Mouse (Mus musculus): ENCODE results near the gene Ppm1g. TPM values are rescaled to one million over a fixed set of nuclear protein-coding genes. Genes with fewer than 3 reads are reported as not detected.

Gene Ppm1g
- 392 and 429 TPM in 2 replicates for polyA plus RNA-seq (2012; rRNA removed)

- no peaks in the 10 kb centered on the region for H3K36me3 ChIP-seq (ENCODE audit: control insufficient read depth, insufficient read depth, low read length)
- no peaks in the 10 kb centered on the region for H3K4me1 ChIP-seq (ENCODE audit: control insufficient read depth, insufficient read depth, low read length)
- H3K27me3 ChIP-seq (ENCODE audit: control insufficient read depth, insufficient read depth, low read length) = no peaks in the 10 kb centered on the region
- H3K4me3 ChIP-seq (ENCODE audit: control insufficient read depth, low read depth, low read length) = peak within 1 kb of the TSS; percentile 99
- H3K27ac ChIP-seq (ENCODE audit: control insufficient read depth, insufficient read depth, low read depth, low read length) = peak within 1 kb of the TSS; percentile 100
- TF ChIP-seq CTCF (IDR thresholded peaks at IDR 0.05; ENCODE audit: control insufficient read depth, insufficient read depth, insufficient replicate concordance, low read depth, low read length) (no peak), POLR2A (IDR thresholded peaks at IDR 0.05; ENCODE audit: control insufficient read depth, low read depth, low read length) (peak; percentile 100)
Measured at GRCm38 (mm10) chr5:31220448-31221303, at the start of gene Ppm1g. TSS of gene Ppm1g (minus strand) at chr5:31220687.

GRCm38 (mm10) chr5:31267686-31268085 lies 47.2 kb upstream of the Ppm1g start:
- TF ChIP-seq CTCF (IDR thresholded peaks at IDR 0.05; ENCODE audit: control insufficient read depth, insufficient read depth, insufficient replicate concordance, low read depth, low read length) = no peak
- TF ChIP-seq POLR2A (IDR thresholded peaks at IDR 0.05; ENCODE audit: control insufficient read depth, low read depth, low read length) = no peak
- H3K36me3 ChIP-seq (ENCODE audit: control insufficient read depth, insufficient read depth, low read length) = peaks cover 5% of the 10 kb centered on the region

GRCm38 (mm10) chr5:31266101-31266500 lies 45.6 kb upstream of the Ppm1g start:
- Histone ChIP-seq H3K4me1 (ENCODE audit: control insufficient read depth, insufficient read depth, low read length) (no peaks in the 10 kb centered on the region), H3K4me3 (ENCODE audit: control insufficient read depth, low read depth, low read length) (no peak overlapping the region), H3K27ac (ENCODE audit: control insufficient read depth, insufficient read depth, low read depth, low read length) (no peak overlapping the region), H3K36me3 (ENCODE audit: control insufficient read depth, insufficient read depth, low read length) (peaks cover 5% of the 10 kb centered on the region), H3K27me3 (ENCODE audit: control insufficient read depth, insufficient read depth, low read length) (no peaks in the 10 kb centered on the region)
- TF ChIP-seq CTCF (IDR thresholded peaks at IDR 0.05; ENCODE audit: control insufficient read depth, insufficient read depth, insufficient replicate concordance, low read depth, low read length) (no peak), POLR2A (IDR thresholded peaks at IDR 0.05; ENCODE audit: control insufficient read depth, low read depth, low read length) (no peak)

More at GRCm38 (mm10) chr5:31267686-31268085, 47.2 kb upstream of the Ppm1g start:
- Histone ChIP-seq H3K4me3 (ENCODE audit: control insufficient read depth, low read depth, low read length) (no peak overlapping the region), H3K27ac (ENCODE audit: control insufficient read depth, insufficient read depth, low read depth, low read length) (no peak overlapping the region), H3K27me3 (ENCODE audit: control insufficient read depth, insufficient read depth, low read length) (no peaks in the 10 kb centered on the region), H3K4me1 (ENCODE audit: control insufficient read depth, insufficient read depth, low read length) (no peaks in the 10 kb centered on the region)

- Histone ChIP-seq H3K36me3 (ENCODE audit: control insufficient read depth, insufficient read depth, low read length) (peaks cover 6% of the 10 kb centered on the region), H3K4me1 (ENCODE audit: control insufficient read depth, insufficient read depth, low read length) (no peaks in the 10 kb centered on the region), H3K4me3 (ENCODE audit: control insufficient read depth, low read depth, low read length) (no peak overlapping the region), H3K27ac (ENCODE audit: control insufficient read depth, insufficient read depth, low read depth, low read length) (no peak overlapping the region), H3K27me3 (ENCODE audit: control insufficient read depth, insufficient read depth, low read length) (no peaks in the 10 kb centered on the region)
- no peak for TF ChIP-seq CTCF (IDR thresholded peaks at IDR 0.05; ENCODE audit: control insufficient read depth, insufficient read depth, insufficient replicate concordance, low read depth, low read length)
- TF ChIP-seq POLR2A (IDR thresholded peaks at IDR 0.05; ENCODE audit: control insufficient read depth, low read depth, low read length) = no peak
Measured at GRCm38 (mm10) chr5:31257616-31258015, 37.1 kb upstream of the Ppm1g start.

- H3K27me3 ChIP-seq (ENCODE audit: control insufficient read depth, insufficient read depth, low read length) = no peaks in the 10 kb centered on the region
- H3K4me3 ChIP-seq (ENCODE audit: control insufficient read depth, low read depth, low read length) = no peak overlapping the region
- H3K27ac ChIP-seq (ENCODE audit: control insufficient read depth, insufficient read depth, low read depth, low read length) = no peak overlapping the region
- H3K4me1 ChIP-seq (ENCODE audit: control insufficient read depth, insufficient read depth, low read length) = peaks cover 6% of the 10 kb centered on the region
- TF ChIP-seq CTCF (IDR thresholded peaks at IDR 0.05; ENCODE audit: control insufficient read depth, insufficient read depth, insufficient replicate concordance, low read depth, low read length) = no peak
- no peak for TF ChIP-seq POLR2A (IDR thresholded peaks at IDR 0.05; ENCODE audit: control insufficient read depth, low read depth, low read length)
- peaks cover 5% of the 10 kb centered on the region for H3K36me3 ChIP-seq (ENCODE audit: control insufficient read depth, insufficient read depth, low read length)
Measured at GRCm38 (mm10) chr5:31255971-31256370, 35.5 kb upstream of the Ppm1g start.

GRCm38 (mm10) chr5:31255381-31255780 lies 34.9 kb upstream of the Ppm1g start:
- Histone ChIP-seq H3K4me1 (ENCODE audit: control insufficient read depth, insufficient read depth, low read length) (peaks cover 10% of the 10 kb centered on the region), H3K27ac (ENCODE audit: control insufficient read depth, insufficient read depth, low read depth, low read length) (no peak overlapping the region), H3K4me3 (ENCODE audit: control insufficient read depth, low read depth, low read length) (peak overlapping the region; percentile 39), H3K27me3 (ENCODE audit: control insufficient read depth, insufficient read depth, low read length) (no peaks in the 10 kb centered on the region), H3K36me3 (ENCODE audit: control insufficient read depth, insufficient read depth, low read length) (peaks cover 5% of the 10 kb centered on the region)
- TF ChIP-seq CTCF (IDR thresholded peaks at IDR 0.05; ENCODE audit: control insufficient read depth, insufficient read depth, insufficient replicate concordance, low read depth, low read length) (no peak), POLR2A (IDR thresholded peaks at IDR 0.05; ENCODE audit: control insufficient read depth, low read depth, low read length) (no peak)

- peaks cover 7% of the 10 kb centered on the region for H3K36me3 ChIP-seq (ENCODE audit: control insufficient read depth, insufficient read depth, low read length)
- TF ChIP-seq CTCF (IDR thresholded peaks at IDR 0.05; ENCODE audit: control insufficient read depth, insufficient read depth, insufficient replicate concordance, low read depth, low read length) (no peak), POLR2A (IDR thresholded peaks at IDR 0.05; ENCODE audit: control insufficient read depth, low read depth, low read length) (no peak)
- no peaks in the 10 kb centered on the region for H3K27me3 ChIP-seq (ENCODE audit: control insufficient read depth, insufficient read depth, low read length)
- peak overlapping the region; percentile 92 for H3K4me3 ChIP-seq (ENCODE audit: control insufficient read depth, low read depth, low read length)
- peaks cover 11% of the 10 kb centered on the region for H3K4me1 ChIP-seq (ENCODE audit: control insufficient read depth, insufficient read depth, low read length)
- peak overlapping the region; percentile 87 for H3K27ac ChIP-seq (ENCODE audit: control insufficient read depth, insufficient read depth, low read depth, low read length)
Measured at GRCm38 (mm10) chr5:31254901-31255300, 34.4 kb upstream of the Ppm1g start.
